Mouse (Mus musculus): Measurements from ENCODE around the gene Hjurp. TPM values are rescaled to one million over a fixed set of nuclear protein-coding genes. Genes with fewer than 3 reads are reported as not detected.

Gene Hjurp
- polyA plus RNA-seq, 2 experiments from 2014 or later: 38.2 to 70.5 TPM

GRCm38 (mm10) chr1:88297480-88298258 lies 20.2 kb upstream of the Hjurp start:
- no peak for ATAC-seq

- peak; percentile 22 for ATAC-seq
Observed at GRCm38 (mm10) chr1:88296171-88296920, 18.9 kb upstream of the Hjurp start.

- ATAC-seq: no peak
Observed at GRCm38 (mm10) chr1:88294650-88295049, 17.2 kb upstream of the Hjurp start.

- no peak for ATAC-seq
Observed at GRCm38 (mm10) chr1:88292057-88292456, 14.6 kb upstream of the Hjurp start.

GRCm38 (mm10) chr1:88291409-88292005 lies 14.1 kb upstream of the Hjurp start:
- ATAC-seq: no peak

- no peak for ATAC-seq
Observed at GRCm38 (mm10) chr1:88290511-88290910, 13.1 kb upstream of the Hjurp start.

GRCm38 (mm10) chr1:88289917-88290316 lies 12.5 kb upstream of the Hjurp start:
- peak; percentile 37 for ATAC-seq

- ATAC-seq: no peak
Observed at GRCm38 (mm10) chr1:88289152-88289551, 11.7 kb upstream of the Hjurp start.

- ATAC-seq: no peak
Observed at GRCm38 (mm10) chr1:88288789-88289127, 11.3 kb upstream of the Hjurp start.

GRCm38 (mm10) chr1:88288056-88288788 lies 10.8 kb upstream of the Hjurp start:
- no peak for ATAC-seq

- ATAC-seq: peak; percentile 69
Observed at GRCm38 (mm10) chr1:88287697-88287980, 10.2 kb upstream of the Hjurp start.

GRCm38 (mm10) chr1:88286887-88287696 lies 9.7 kb upstream of the Hjurp start:
- no peak for ATAC-seq

GRCm38 (mm10) chr1:88286136-88286845 lies 8.9 kb upstream of the Hjurp start:
- ATAC-seq: no peak

- ATAC-seq: no peak
Observed at GRCm38 (mm10) chr1:88285652-88286051, 8.2 kb upstream of the Hjurp start.

GRCm38 (mm10) chr1:88284946-88285320 lies 7.5 kb upstream of the Hjurp start:
- no peak for ATAC-seq

- ATAC-seq: no peak
Observed at GRCm38 (mm10) chr1:88284228-88284945, 7.0 kb upstream of the Hjurp start.

- no peak for ATAC-seq
Observed at GRCm38 (mm10) chr1:88283376-88284227, 6.2 kb upstream of the Hjurp start.

GRCm38 (mm10) chr1:88282301-88282700 lies 4.9 kb upstream of the Hjurp start:
- ATAC-seq: no peak

- no peak for ATAC-seq
Observed at GRCm38 (mm10) chr1:88280006-88280690, 2.7 kb upstream of the Hjurp start.
